Mouse (Mus musculus): ENCODE data around the gene Tle4.

DNA sequence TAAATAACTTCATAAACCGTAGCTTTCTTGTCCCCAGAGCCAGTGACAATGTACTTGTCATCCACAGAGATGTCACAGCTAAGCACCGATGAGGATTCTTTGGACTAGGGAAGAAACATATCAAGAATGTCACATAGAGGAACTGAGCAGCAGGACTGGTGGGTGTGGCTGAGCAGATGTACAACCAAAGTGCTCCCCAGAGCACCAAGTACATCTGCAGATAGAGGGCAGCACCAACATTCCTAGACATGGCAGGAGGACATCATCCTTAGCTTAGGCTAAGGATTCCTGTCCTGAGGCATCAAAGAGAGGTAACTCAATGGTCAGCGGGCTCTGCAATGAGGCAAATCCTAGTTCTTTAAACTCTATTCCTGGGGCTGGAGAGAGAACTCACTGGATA, 148.1 kb downstream of the Tle4 start:
- no peak for TF ChIP-seq TAL1 (IDR thresholded peaks at IDR 0.05; ENCODE audit: low read length)
- TF ChIP-seq GATA1 (IDR thresholded peaks at IDR 0.05; ENCODE audit: low read length): no peak
